Mouse (Mus musculus) heart, postnatal 0 days (tissue): ENCODE data around the gene Rpf2.

Experiments used
- CTCF ChIP-seq: IDR thresholded peaks from 2 replicates; pipeline ENCODE4 v1.5.1; 2016; ENCODE audit warnings: antibody characterized with exemption, control low read depth, low read depth
- EP300 ChIP-seq: IDR thresholded peaks from 2 replicates; pipeline ENCODE4 v1.6.1; 2016; ENCODE audit warnings: antibody characterized with exemption, low read depth

DNA sequence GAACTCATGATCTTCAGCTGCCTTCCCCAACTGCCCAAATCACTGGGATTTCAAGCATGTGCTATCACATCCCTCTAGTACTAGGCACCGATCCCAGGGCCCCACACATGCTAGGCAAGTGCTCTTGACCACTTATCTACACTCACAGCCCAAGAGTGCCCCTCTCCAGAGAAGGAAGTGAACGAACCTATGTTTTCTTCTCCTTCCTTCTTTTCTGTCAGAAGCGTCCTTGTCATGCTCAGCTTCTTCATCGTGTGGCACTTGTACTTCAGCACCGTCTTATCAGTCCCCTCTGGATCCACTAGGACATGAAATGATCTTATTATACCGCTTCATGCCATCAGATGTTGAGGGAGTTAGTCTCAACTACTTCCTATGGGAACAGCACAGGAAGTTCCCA, 4.1 kb upstream of the Rpf2 start:
- TF ChIP-seq EP300, result no peak
- TF ChIP-seq CTCF, result no peak
